Mouse (Mus musculus): Measurements from ENCODE around the gene Gm29276.
"Not testable (repeated sequence)": the region's sequence is repeated elsewhere in the genome, so short reads cannot be mapped to it uniquely, and the experiment has no call there.

Gene Gm29276

DNA sequence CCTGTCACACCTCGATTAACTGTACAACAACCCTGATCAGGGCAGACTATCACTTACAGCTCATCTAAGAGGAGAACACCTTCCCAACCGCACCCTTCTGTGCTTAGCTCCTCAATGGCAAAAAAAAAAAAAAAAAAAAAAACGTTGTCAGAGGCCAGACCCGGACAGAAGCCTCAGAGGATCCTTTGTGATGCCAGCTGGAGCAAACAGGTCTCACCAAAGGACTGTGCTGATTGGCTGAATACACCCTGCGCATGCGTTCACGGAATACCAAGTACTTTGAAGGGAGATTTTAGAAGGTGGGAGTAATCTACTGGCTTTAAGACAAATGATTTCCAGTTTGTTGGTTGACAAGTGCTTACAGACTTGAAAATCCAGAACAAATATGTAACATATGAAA is at the start of gene Gm29276:
TSS of gene Gm29276 (minus strand) at position 101 of the 400 bp plus-strand sequence.
- not testable (repeated sequence) for DNase-seq (ENCODE audit: low read depth, low spot score)

All from retina, postnatal 7 days (tissue).